Mouse (Mus musculus): ENCODE measurements around the gene Lsmem1. TPM values are rescaled to one million over a fixed set of nuclear protein-coding genes. Genes with fewer than 3 reads are reported as not detected.

Lsmem1 gene
- total and polyA plus RNA-seq, 3 experiments: 0.44 TPM; not detected in 2

DNA sequence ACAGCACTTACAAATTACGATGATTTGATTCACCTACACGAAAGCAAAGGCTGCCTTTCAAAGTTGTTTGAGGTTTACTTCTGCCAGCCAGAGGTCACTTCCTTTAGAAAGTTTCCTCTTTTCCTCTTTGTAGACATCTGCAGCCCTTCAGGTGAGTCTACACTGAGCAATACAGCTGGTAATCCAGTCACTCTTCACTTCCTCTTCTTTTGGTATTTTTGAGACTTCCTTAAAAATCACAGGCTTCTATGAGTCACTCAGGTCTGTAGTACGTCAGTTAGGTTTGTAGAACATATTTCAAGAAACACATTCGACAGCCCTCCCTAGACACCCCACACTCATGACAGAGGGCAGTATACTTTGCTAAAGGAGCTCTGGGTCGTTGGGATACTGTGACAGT lies 58.6 kb downstream of the Lsmem1 start:
- Histone ChIP-seq H3K4me1 (ENCODE audit: insufficient read depth, low read depth, low read length) (no peaks in the 10 kb centered on the region), H3K36me3 (replicated peaks) (no peaks in the 10 kb centered on the region), H3K9me3 (replicated peaks) (no peaks in the 10 kb centered on the region), H3K27me3 (ENCODE audit: insufficient read depth, low read length) (no peaks in the 10 kb centered on the region), H3K4me3 (ENCODE audit: low read depth, low read length) (no peak overlapping the region)
- DNase-seq (ENCODE audit: low spot score): no peak
- no peak for ATAC-seq (ENCODE audit: extremely low read depth, insufficient number of reproducible peaks, low FRiP score, poor library complexity, severe bottlenecking)
- TF ChIP-seq GATA1 (IDR thresholded peaks at IDR 0.05; ENCODE audit: borderline replicate concordance, low read length): no peak
- TF ChIP-seq GATA2 (IDR thresholded peaks at IDR 0.05; ENCODE audit: borderline replicate concordance, low read depth, low read length): no peak
- TF ChIP-seq TAL1 (conservative IDR thresholded peaks at IDR 0.05; ENCODE audit: low read depth, low read length): no peak
- no peak for TF ChIP-seq CTCF (IDR thresholded peaks at IDR 0.05; ENCODE audit: low read depth, low read length)
- no peak for TF ChIP-seq POLR2AphosphoS5 (IDR thresholded peaks at IDR 0.05; ENCODE audit: insufficient replicate concordance, low read depth, low read length)

DNA sequence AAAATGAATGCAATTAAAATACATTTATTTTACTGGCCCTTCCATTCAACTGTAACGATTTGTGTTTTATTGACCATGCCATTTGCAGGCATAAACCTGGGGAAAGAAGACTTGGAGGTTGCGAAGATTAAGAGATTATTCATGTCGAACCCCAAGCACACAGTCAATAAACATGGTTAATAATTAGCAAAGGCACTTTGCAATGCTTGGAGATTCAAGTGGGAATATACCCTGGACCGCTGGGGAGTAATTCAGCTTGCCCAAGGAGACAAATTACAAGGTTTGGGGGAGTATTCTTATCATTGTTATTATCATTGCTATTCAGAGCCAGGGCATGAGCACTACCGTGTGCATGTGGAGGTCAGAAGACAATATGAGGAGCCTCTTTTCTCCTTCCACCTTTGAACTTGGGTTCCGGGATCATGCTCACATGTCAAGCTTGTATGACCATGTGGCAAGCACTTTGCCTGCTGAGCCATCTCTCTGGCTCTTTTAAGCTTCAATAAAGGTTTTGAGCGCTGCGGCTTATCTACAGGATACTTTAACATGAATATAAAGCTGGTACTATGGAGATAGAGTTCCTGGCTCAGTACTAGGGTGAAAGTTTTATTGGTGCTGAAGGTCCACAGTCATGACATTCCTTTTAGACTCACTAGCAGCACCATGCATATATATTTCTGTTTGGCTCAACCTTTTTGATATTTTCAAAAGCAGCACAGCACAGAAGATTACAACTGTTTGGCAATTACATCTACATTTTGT lies 59.6 kb downstream of the Lsmem1 start:
- ATAC-seq (ENCODE audit: extremely low read depth, insufficient number of reproducible peaks, low FRiP score, poor library complexity, severe bottlenecking): no peak
- Histone ChIP-seq H3K36me3 (replicated peaks) (no peaks in the 10 kb centered on the region), H3K4me1 (ENCODE audit: insufficient read depth, low read depth, low read length) (no peaks in the 10 kb centered on the region), H3K4me3 (ENCODE audit: low read depth, low read length) (no peak overlapping the region), H3K27me3 (ENCODE audit: insufficient read depth, low read length) (no peaks in the 10 kb centered on the region), H3K9me3 (replicated peaks) (no peaks in the 10 kb centered on the region)
- no peak for DNase-seq (ENCODE audit: low spot score)
- TF ChIP-seq GATA1 (IDR thresholded peaks at IDR 0.05; ENCODE audit: borderline replicate concordance, low read length) (no peak), CTCF (IDR thresholded peaks at IDR 0.05; ENCODE audit: low read depth, low read length) (no peak), POLR2AphosphoS5 (IDR thresholded peaks at IDR 0.05; ENCODE audit: insufficient replicate concordance, low read depth, low read length) (no peak), GATA2 (IDR thresholded peaks at IDR 0.05; ENCODE audit: borderline replicate concordance, low read depth, low read length) (no peak), TAL1 (conservative IDR thresholded peaks at IDR 0.05; ENCODE audit: low read depth, low read length) (no peak)

DNA sequence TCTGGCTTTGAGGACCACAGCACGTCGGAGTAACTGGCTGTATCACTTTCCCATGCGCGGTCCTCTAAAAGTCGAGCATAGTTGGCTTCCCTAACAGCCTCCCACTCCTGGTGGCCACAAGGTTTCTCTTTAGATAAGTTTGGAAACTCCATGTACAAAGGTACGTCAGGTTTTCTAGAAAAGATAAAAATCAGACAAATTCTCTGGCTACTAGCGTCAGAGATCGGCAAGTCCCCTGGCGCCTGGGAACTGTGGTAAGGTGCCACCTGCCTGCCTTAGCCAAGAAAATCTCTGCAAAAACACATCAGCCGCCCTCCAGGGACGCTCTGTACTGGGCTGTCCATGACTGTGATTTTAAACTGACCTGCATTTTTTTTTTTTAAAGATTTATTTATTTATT lies 64.8 kb downstream of the Lsmem1 start:
- H3K4me1 ChIP-seq (ENCODE audit: insufficient read depth, low read depth, low read length): no peaks in the 10 kb centered on the region
- no peaks in the 10 kb centered on the region for H3K36me3 ChIP-seq (replicated peaks)
- ATAC-seq (ENCODE audit: extremely low read depth, insufficient number of reproducible peaks, low FRiP score, poor library complexity, severe bottlenecking): no peak
- no peaks in the 10 kb centered on the region for H3K27me3 ChIP-seq (ENCODE audit: insufficient read depth, low read length)
- H3K4me3 ChIP-seq (ENCODE audit: low read depth, low read length): no peak overlapping the region
- no peaks in the 10 kb centered on the region for H3K9me3 ChIP-seq (replicated peaks)
- no peak for DNase-seq (ENCODE audit: low spot score)
- TF ChIP-seq GATA2 (IDR thresholded peaks at IDR 0.05; ENCODE audit: borderline replicate concordance, low read depth, low read length): no peak

DNA sequence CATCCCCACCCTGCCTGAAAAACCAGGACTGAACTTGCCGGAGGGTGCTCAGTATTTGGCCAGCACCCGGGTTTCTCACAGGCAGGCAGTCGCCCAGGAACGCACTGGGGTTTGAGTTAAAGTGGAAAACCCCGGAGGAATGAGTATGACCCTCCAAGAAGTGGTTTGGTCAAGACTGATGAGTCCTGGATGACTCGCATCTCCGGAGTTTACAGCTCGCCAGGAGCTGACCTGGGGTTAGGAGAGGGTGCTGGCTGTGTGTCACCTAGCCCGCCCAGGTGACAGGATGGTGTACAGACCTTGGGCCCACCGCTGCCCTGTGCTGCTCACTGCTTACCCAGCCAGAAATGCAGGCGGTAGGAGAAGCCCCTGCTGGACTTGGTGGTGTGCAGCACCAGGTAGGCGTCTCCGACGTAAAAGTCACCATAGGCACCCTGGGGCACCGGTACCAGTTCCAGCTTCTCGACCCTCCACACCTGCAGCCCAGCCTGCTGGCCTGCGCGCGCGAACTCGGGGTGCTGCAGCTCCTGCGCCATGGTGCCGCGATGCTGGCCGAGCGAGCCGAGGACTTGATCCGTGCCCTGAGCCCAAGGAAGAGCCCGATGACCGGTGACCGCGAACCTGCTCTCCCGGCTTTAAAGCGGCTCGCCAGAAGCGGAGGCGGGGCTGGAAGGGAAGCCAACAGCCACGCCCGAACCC lies 65.6 kb downstream of the Lsmem1 start, which contains the start of gene Scin:
TSS of gene Scin (minus strand) at position 656 of the 699 bp plus-strand sequence.
- no peak for DNase-seq (ENCODE audit: low spot score)
- no peaks in the 10 kb centered on the region for H3K4me1 ChIP-seq (ENCODE audit: insufficient read depth, low read depth, low read length)
- no peak for ATAC-seq (ENCODE audit: extremely low read depth, insufficient number of reproducible peaks, low FRiP score, poor library complexity, severe bottlenecking)

DNA sequence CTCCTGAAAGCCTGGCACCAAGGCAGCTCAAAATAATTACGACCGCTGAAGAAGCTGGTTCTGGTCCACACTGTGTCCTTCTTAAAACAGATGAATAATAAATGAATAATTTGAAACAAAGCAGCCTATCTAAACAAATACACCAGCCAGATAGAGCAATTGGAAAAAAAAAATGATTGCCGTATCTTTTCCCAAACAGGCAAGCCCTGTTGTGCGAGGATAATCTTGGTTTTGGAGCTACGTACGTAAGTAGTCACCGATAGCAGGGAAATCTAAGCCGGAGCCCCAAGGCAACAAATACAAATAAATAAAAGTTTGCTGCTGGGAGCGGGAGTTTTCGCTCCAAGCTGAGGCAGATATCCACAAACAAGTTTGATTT lies 66.1 kb downstream of the Lsmem1 start:
- Histone ChIP-seq H3K4me1 (ENCODE audit: insufficient read depth, low read depth, low read length) (no peaks in the 10 kb centered on the region), H3K36me3 (replicated peaks) (no peaks in the 10 kb centered on the region), H3K27me3 (ENCODE audit: insufficient read depth, low read length) (no peaks in the 10 kb centered on the region), H3K4me3 (ENCODE audit: low read depth, low read length) (no peak overlapping the region), H3K9me3 (replicated peaks) (no peaks in the 10 kb centered on the region)
- DNase-seq (ENCODE audit: low spot score) (no peak), ATAC-seq (ENCODE audit: extremely low read depth, insufficient number of reproducible peaks, low FRiP score, poor library complexity, severe bottlenecking) (no peak)
- TF ChIP-seq GATA1 (IDR thresholded peaks at IDR 0.05; ENCODE audit: borderline replicate concordance, low read length): no peak
- no peak for TF ChIP-seq TAL1 (conservative IDR thresholded peaks at IDR 0.05; ENCODE audit: low read depth, low read length)
- no peak for TF ChIP-seq CTCF (IDR thresholded peaks at IDR 0.05; ENCODE audit: low read depth, low read length)
- no peak for TF ChIP-seq POLR2AphosphoS5 (IDR thresholded peaks at IDR 0.05; ENCODE audit: insufficient replicate concordance, low read depth, low read length)
- no peak for TF ChIP-seq GATA2 (IDR thresholded peaks at IDR 0.05; ENCODE audit: borderline replicate concordance, low read depth, low read length)

More for the DNA sequence above, 65.6 kb downstream of the Lsmem1 start, which contains the start of gene Scin:
- Histone ChIP-seq H3K4me3 (ENCODE audit: low read depth, low read length) (no peak within 1 kb of the TSS), H3K9me3 (replicated peaks) (no peaks in the 10 kb centered on the region), H3K36me3 (replicated peaks) (no peaks in the 10 kb centered on the region), H3K27me3 (ENCODE audit: insufficient read depth, low read length) (no peaks in the 10 kb centered on the region)
- TF ChIP-seq CTCF (IDR thresholded peaks at IDR 0.05; ENCODE audit: low read depth, low read length) (no peak), GATA1 (IDR thresholded peaks at IDR 0.05; ENCODE audit: borderline replicate concordance, low read length) (no peak), GATA2 (IDR thresholded peaks at IDR 0.05; ENCODE audit: borderline replicate concordance, low read depth, low read length) (no peak), POLR2AphosphoS5 (IDR thresholded peaks at IDR 0.05; ENCODE audit: insufficient replicate concordance, low read depth, low read length) (no peak), TAL1 (conservative IDR thresholded peaks at IDR 0.05; ENCODE audit: low read depth, low read length) (no peak)

Other genes with a start within 250 kb of the Lsmem1 start
- gene Arl4a, start 161.5 kb downstream of the Lsmem1 start, total RNA-seq (2014; fragmentation: Nextera tagmentation): 96.3 and 122 TPM in 2 replicates
- gene Arl4a, start 161.5 kb downstream of the Lsmem1 start, total RNA-seq (2017): 68.4 and 77.0 TPM in 2 replicates
- gene Arl4a, start 161.5 kb downstream of the Lsmem1 start, polyA plus RNA-seq (2012): 88.6 and 94.5 TPM in 2 replicates
- 0.30 TPM in 1 of 2 replicates, not detected in the other for gene Scin, start 65.3 kb downstream of the Lsmem1 start, total RNA-seq (2014; fragmentation: Nextera tagmentation)
- not detected in 2 replicates for gene Scin, start 65.3 kb downstream of the Lsmem1 start, total RNA-seq (2017)
- not detected in 2 replicates for gene Scin, start 65.3 kb downstream of the Lsmem1 start, polyA plus RNA-seq (2012)
- gene Ifrd1, start 49.0 kb upstream of the Lsmem1 start, total RNA-seq (2014; fragmentation: Nextera tagmentation): 151 and 234 TPM in 2 replicates
- gene Ifrd1, start 49.0 kb upstream of the Lsmem1 start, total RNA-seq (2017): 186 and 190 TPM in 2 replicates
- gene Ifrd1, start 49.0 kb upstream of the Lsmem1 start, polyA plus RNA-seq (2012): 86.6 and 129 TPM in 2 replicates
- gene Zfp277, start 246.4 kb upstream of the Lsmem1 start, total RNA-seq (2014; fragmentation: Nextera tagmentation): 51.7 and 57.6 TPM in 2 replicates
- 55.8 and 56.5 TPM in 2 replicates for gene Zfp277, start 246.4 kb upstream of the Lsmem1 start, total RNA-seq (2017)
- gene Zfp277, start 246.4 kb upstream of the Lsmem1 start, polyA plus RNA-seq (2012): 4.5 and 5.6 TPM in 2 replicates
- 0.68 TPM in 1 of 2 replicates, not detected in the other for gene Dock4, start 246.5 kb upstream of the Lsmem1 start, total RNA-seq (2014; fragmentation: Nextera tagmentation)
- 0.64 and 1.2 TPM in 2 replicates for gene Dock4, start 246.5 kb upstream of the Lsmem1 start, total RNA-seq (2017)
- 0.01 TPM in 2 replicates for gene Dock4, start 246.5 kb upstream of the Lsmem1 start, polyA plus RNA-seq (2012)